Mouse (Mus musculus) cerebral cortex, adult 2 months (tissue): ENCODE data around the gene Plxnb3.

ENCODE experiments used
- WGBS: fragments of 180-500 bp; shearing (Covaris S2); methylation state at CpG from one replicate; pipeline ENCODE4 v1.1.7; 2018; 5-methylcytosine and 5-hydroxymethylcytosine counted together

The Plxnb3 gene

DNA sequence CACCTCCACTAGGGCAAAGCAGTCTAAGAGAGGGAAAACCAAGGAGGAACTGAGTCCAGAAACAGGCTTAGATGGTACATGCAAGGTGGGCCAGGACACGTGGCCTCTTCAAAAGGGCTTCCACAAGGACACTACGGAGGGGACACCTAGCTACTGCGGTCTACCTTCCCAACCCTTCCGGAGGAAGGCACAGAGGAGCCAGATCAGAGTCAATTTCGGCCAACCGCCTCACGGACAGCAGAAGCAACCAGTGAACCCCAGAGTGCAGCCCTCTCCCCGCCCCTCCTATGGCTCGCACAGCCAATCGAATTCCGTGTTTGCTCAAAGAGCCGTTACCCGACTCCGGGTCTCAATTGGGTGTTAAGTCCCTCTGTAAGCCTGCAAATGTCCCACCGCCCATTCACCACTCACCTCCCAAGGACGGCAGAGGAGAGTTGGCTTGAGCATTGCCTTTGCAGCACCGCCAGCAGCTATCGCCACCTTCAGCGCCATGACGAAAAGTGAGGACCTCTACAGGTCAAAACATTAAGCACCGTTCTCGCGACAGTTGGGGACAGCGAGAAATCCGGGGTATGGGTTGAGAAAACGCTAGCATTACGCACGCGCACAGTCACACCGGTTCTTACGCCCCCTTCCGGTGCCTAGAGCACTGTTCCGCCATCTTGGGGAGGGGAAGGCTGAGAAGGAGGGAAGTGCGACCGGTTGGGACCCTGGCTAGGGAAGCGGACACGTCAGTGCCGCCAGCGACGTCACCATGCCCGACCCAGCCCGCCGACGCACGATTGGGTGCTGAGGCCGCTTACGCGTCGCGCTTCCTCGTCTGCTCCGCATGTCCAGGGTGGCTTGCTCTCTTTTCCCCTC lies 29.7 kb downstream of the Plxnb3 start, which contains the start of the genes Idh3g and Ssr4:
Gene Idh3g, minus strand, starts transcription at position 534 of the 861 bp plus-strand sequence.
Gene Ssr4, plus strand, starts transcription at position 665 of the 861 bp plus-strand sequence.
- 5% methylated on average over 52 of the region's 52 CpGs for WGBS

DNA sequence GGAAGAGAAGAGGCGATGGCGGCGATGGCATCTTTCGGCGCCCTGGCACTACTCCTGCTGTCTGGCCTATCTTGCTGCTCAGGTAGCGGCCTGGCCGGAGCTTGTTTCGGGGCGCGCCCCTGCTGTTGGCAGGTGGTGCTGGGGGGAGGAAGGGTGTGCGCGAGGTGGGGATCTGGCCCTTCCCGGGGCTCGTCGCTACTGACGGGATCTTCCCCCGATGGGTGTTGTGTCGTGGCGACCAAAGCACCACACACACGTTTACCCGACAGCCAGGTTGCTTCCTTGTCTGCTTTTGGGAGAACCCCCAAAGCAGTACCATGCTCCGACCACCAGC lies 30.3 kb downstream of the Plxnb3 start:
- 1% methylated on average over 17 of the region's 22 CpGs for WGBS

DNA sequence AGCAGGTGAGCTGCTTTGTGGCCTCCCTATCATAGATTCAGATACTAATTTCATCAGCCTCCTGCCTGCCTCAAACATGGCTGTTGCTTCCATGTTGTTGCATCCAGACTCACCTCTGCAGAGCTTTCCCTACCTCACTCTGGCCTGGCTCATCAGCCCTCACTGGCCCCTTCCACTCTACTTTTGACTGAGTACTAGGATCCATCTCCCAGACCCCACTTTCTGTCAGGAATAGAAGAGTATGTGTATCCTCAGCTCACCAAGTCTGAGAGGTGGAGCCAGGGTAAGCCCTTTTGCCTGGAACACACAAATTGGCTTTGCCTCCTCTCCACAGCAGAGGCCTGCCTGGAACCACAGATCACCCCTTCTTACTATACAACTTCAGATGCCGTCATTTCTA lies 31.6 kb downstream of the Plxnb3 start:
- WGBS, result 76% methylated on average over 1 of the region's 1 CpGs

DNA sequence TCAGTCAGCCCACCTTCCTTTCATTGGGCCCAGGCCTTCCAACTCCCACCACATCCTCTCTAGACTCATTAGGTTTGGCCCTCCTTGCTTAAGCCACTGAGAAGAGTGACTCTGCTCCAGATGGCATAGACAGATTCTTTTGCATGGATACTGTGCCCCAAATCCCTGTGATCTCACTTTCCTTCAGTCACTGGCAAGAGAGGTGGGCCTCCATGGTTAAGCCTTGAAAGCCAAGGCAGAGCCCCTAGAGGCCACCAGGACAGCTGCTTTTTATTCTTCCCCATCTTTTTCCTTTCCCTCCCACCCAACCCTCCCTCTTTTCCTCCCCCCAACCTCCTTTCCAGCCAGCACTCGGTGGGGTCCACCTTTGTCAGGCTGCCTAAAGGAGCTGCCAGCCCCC lies 36.6 kb downstream of the Plxnb3 start:
- WGBS, result no CpG with 5 or more reads among the region's 1 CpGs

DNA sequence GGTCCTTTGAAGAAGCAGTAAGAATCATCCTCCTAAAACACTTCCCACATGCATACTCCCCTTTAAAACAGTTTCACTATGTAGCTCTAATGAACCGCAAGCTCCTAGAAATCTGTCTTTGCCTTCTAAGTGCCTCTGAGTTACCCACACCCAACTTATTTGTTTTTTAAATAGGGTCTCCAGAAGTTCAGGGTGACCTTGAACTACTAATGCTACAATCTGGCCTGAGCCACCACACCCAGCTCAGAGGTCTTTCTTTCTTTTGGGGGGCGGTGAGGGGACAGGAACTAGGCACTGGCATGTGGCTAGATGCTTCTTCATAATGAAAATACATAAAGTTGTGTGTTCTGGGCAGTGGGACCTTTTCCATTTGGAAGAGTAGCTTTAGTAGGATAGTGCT lies 40.6 kb downstream of the Plxnb3 start:
- WGBS, result 84% methylated on average over 2 of the region's 2 CpGs

DNA sequence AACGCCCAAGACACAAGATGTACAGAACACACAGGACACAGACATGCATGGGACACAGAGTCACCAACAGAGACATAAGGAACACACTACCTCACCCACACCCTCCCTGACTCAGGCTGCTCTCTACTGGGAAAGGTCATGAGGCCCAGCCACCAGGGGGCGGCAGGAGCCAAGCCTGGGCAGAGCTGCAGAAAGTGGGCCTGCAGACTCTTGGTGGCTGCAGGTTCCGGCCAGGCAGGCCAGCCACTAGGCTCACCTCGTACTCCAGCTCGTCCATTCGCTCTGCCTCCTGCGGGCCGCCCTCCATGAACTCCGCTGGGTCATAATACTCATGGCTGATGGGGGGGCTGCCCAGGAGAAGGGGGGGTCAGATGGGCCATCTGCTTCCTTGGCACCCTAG lies 41.6 kb downstream of the Plxnb3 start:
- WGBS, result 27% methylated on average over 8 of the region's 9 CpGs

DNA sequence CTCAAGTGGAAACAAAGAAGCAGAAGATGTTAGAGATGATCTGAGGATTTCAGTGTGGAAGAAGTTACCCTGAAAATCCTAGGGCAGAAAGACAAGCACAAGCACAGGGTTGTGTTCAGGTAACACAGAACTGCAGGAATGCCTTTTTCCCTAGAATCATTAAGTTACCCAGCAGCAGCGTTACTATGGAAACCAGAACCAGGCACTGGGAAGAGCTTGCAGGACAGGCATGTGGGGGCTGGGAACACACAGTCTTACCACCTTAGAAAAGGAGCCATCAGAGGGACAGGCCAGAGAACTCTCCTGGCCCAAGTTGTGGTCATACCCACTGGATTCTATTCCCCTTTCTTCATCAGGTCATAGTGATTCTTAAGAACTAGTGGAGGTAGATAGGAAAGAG lies 48.9 kb downstream of the Plxnb3 start:
- 47% methylated on average over 1 of the region's 1 CpGs for WGBS

DNA sequence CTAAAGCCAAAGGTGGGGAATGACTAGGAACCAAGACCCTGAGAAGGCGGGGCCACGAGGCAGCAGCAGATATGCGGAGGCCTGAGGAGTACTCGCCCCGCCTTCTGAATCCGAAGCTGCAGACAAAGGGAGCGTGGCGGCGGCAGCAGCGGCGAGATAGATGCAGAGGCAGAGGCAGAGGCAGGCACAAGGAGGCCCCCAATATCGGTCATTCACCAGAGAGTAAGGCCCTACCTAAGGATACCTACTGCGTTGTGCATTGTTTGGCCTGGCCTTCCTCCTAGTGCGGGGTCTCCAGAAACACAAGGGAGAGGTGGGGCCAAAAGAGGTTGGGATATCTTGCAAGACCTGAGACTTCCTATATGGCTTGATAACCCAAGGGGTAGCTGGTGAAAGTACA lies 58.2 kb downstream of the Plxnb3 start:
- WGBS, result 20% methylated on average over 14 of the region's 14 CpGs

DNA sequence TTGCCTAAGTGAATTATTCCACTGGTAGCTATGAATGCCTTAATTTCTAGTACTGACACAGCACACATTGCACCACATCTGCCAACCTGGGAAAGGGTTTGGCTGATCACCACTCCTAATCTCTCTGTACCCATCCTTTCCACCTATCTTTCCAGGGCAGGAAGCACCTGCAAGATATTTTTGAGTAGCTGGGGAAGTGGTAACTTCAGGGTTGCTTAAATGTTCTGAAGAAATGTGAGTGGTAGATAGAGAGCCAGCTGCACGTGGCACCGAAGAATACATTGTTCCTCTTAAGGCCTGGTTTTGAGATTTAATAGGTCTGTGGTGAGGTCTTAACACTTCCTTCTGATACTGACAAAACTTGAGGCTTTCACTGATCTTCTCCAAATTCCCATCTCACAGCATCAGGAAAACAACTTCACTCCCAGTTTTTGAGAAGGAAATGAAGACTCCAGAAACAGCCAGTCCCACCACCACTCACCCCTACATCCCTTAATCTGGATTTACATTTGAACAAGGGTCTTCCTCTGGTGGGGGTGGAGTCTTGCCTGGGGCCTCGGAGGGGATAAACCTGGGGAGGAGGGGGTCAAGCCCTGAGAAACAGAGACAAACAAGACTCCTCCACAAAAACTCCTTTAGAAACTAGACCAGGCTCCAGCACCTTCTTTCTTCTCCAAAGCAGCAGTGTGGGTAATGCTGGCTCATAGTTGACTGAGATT lies 59.9 kb downstream of the Plxnb3 start:
- whole genome bisulfite sequencing, result 55% methylated on average over 3 of the region's 3 CpGs
